Mouse (Mus musculus) induced T-regulatory cell, adult 2 months (primary cell): ENCODE measurements around the gene Taf15.
"Not testable (repeated sequence)": the region's sequence is repeated elsewhere in the genome, so short reads cannot be mapped to it uniquely, and the experiment has no call there.

Source experiments
- DNase-seq: peaks from one replicate; pipeline ENCODE4 v3.0.0-alpha.2; 2012; ENCODE audit warnings: low read depth

Gene Taf15

DNA sequence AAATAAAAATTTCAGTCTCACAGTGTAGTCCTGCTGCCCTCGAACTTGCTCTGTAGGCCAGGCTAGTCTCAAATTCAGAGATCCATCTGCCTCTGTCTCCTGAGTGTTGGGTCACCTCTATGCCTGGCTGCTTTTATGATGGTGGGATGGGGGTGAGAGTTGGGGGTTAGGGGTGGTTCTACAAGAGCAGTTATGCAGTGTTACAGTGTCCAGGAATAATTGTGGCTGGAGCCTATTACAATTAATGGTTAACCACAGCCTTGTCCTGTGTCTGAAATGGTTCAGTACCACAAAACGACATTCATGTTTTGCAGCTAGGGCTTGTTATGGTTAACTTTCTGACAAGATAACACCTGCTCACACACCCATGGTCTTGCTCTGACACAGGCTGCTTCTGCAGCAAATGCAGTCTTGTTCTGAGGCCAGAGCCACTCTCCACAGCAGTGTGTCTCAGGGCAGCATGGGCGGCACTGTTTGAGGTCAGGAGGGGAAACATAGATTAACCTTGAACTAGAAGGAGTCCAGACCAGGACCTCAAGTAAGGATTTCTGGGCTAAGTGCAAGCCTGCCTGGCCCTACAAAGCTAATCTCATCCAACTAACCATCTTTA, 65.9 kb downstream of the Taf15 start:
- DNase-seq, result no peak

DNA sequence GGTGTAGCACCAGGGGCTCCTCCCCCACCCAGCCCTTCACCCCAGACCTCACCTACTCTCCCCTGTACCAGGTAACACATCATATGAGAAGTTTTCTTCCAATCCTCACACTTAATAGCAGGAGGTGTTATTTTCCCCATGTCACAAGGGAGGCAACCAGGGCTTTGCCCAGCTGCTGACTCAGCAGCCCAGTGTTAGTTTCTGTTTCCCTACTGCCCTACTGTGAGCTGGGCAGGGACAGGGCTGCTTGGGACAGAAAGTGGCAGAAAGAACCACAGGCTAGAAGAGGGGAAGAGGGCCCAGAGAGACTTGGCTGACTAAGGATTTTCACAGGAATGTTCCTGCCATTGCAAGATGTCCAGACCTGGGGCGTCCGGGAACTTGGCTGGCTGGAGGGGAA, 68.0 kb downstream of the Taf15 start:
- peak; percentile 70 for DNase-seq

GRCm38 (mm10) chr11:83541415-83541814, 68.5 kb downstream of the Taf15 start:
- no peak for DNase-seq

DNA sequence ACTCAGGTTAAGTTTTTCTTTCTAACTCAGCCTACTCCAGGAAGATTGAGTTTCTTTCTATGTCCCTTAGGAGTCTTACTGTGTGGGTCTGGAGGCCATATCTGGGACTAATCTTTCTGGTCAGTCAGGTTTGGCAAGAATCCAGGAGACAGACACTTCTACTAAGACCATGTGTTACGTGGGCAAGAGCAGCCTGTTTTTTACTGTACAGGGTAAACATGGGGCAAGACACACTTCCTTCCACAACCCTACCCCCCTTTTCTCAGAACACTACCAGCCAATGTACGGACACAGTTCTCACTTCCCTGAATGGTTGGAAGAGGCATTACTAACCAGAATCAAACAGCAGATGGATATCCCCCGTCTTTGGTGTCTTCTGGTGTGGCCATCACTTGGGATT, 71.3 kb downstream of the Taf15 start:
- no peak for DNase-seq

- DNase-seq, result peak; percentile 85
These were observed 77.3 kb downstream of the Taf15 start for GRCm38 (mm10) chr11:83550186-83550632.

- not testable (repeated sequence) for DNase-seq
These were observed 78.2 kb downstream of the Taf15 start for GRCm38 (mm10) chr11:83551037-83551436.

DNA sequence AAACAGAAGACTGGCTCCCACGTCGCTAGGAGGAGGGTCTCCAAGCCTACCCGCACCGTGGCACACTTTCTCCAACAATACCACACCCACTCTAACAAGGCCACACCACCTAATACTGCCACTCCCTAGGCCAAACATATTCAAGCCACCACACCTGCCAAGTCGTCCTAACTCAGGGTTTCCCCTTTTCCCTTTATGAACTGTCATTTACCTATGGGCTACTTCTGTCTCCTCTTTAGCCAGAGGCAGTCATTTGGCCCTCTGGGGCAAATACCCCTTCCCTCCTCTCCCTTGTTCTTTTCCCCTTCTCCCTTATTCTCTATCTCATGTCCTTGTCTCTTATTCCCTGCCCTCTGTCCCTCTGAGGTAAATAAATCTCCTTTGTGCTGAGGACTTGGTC, 78.8 kb downstream of the Taf15 start:
- DNase-seq, result no peak
